Mouse (Mus musculus) common myeloid progenitor, adult 5-6 weeks (primary cell): ENCODE data around the gene Vmn2r7. TPM values are rescaled to one million over a fixed set of nuclear protein-coding genes. Genes with fewer than 3 reads are reported as not detected.
"Not testable (repeated sequence)": the region's sequence is repeated elsewhere in the genome, so short reads cannot be mapped to it uniquely, and the experiment has no call there.

Source experiments
- ATAC-seq: replicated peaks from 2 replicates; pipeline ENCODE4 v1.8.0; 2016; ENCODE audit warnings: low read depth, mild to moderate bottlenecking, moderate TSS enrichment, inconsistent platforms; ENCODE audit not compliant: poor library complexity, severe bottlenecking
- total RNA-seq: library from RNA; stranded (forward); fragments of 200-1000, 187-1606 nt; gene quantifications from 2 replicates; pipeline ENCODE4 v1.2.3, GENCODE M21; 2017

Vmn2r7 gene
- not detected in 2 replicates for total RNA-seq

- ATAC-seq, result not testable (repeated sequence)
Observed at GRCm38 (mm10) chr3:64844665-64845064, at the start of gene Vmn2r7. Gene Vmn2r7, minus strand, starts transcription at chr3:64844765.

GRCm38 (mm10) chr3:64889725-64890124 lies 45.2 kb upstream of the Vmn2r7 start:
- ATAC-seq, result no peak

- no peak for ATAC-seq
Observed at GRCm38 (mm10) chr3:64878199-64878977, 33.8 kb upstream of the Vmn2r7 start.

GRCm38 (mm10) chr3:64876669-64877068 lies 32.1 kb upstream of the Vmn2r7 start:
- no peak for ATAC-seq

- ATAC-seq, result 0 out of 2 replicates have a peak, but pooled peaks have one; percentile 15
Observed at GRCm38 (mm10) chr3:64842881-64843280, 1.7 kb downstream of the Vmn2r7 start.

- peak; percentile 87 for ATAC-seq
Observed at GRCm38 (mm10) chr3:64842299-64842698, 2.3 kb downstream of the Vmn2r7 start.

GRCm38 (mm10) chr3:64831134-64831533 lies 13.4 kb downstream of the Vmn2r7 start:
- no peak for ATAC-seq

- ATAC-seq, result no peak
Observed at GRCm38 (mm10) chr3:64791245-64791591, 53.3 kb downstream of the Vmn2r7 start.

- no peak for ATAC-seq
Observed at GRCm38 (mm10) chr3:64790509-64791244, 53.9 kb downstream of the Vmn2r7 start.

- ATAC-seq, result no peak
Observed at GRCm38 (mm10) chr3:64782901-64783300, 61.7 kb downstream of the Vmn2r7 start.

- ATAC-seq, result no peak
Observed at GRCm38 (mm10) chr3:64772132-64772531, 72.4 kb downstream of the Vmn2r7 start.

GRCm38 (mm10) chr3:64756145-64756544 lies 88.4 kb downstream of the Vmn2r7 start:
- ATAC-seq, result no peak

GRCm38 (mm10) chr3:64727187-64727970 lies 117.2 kb downstream of the Vmn2r7 start:
- not testable (repeated sequence) for ATAC-seq

GRCm38 (mm10) chr3:64725736-64726135 lies 118.8 kb downstream of the Vmn2r7 start:
- not testable (repeated sequence) for ATAC-seq

GRCm38 (mm10) chr3:64676069-64676468 lies 168.5 kb downstream of the Vmn2r7 start:
- not testable (repeated sequence) for ATAC-seq
